Mouse (Mus musculus) liver, postnatal 0 days (tissue): ENCODE measurements around the gene Prdm12. TPM values are rescaled to one million over a fixed set of nuclear protein-coding genes. Genes with fewer than 3 reads are reported as not detected.

Experiments
- ATAC-seq: fragments of 200-750 bp; cut with Nextera tagmentation; 2 replicates; pipeline ENCODE4 v1.8.0; 2017; ENCODE audit warnings: mild to moderate bottlenecking, moderate library complexity
- DNase-seq: peaks from one replicate; pipeline ENCODE4 v3.0.0-alpha.2; 2016
- H3K27ac ChIP-seq: fragments of 300-500 bp; sonication (generic); 2 replicates; pipeline ENCODE4 v1.5.1; 2014; ENCODE audit warnings: antibody characterized with exemption, moderate library complexity, mild to moderate bottlenecking, low read depth
- H3K27me3 ChIP-seq: fragments of 300-500 bp; sonication (generic); 2 replicates; pipeline ENCODE4 v1.6.1; 2014; ENCODE audit warnings: low read length, control low read depth, mixed read lengths; ENCODE audit not compliant: insufficient read depth
- H3K36me3 ChIP-seq: fragments of 300-500 bp; sonication (generic); replicated peaks from 2 replicates; pipeline ENCODE4 v1.6.1; 2014; ENCODE audit warnings: mild to moderate bottlenecking, control low read depth, low read length, moderate library complexity, mixed read lengths; ENCODE audit not compliant: insufficient read depth
- H3K4me1 ChIP-seq: fragments of 300-500 bp; sonication (generic); 2 replicates; pipeline ENCODE4 v1.6.1; 2014; ENCODE audit warnings: antibody characterized with exemption, mild to moderate bottlenecking, control low read depth; ENCODE audit not compliant: insufficient read depth
- H3K4me2 ChIP-seq: fragments of 300-500 bp; sonication (generic); 2 replicates; pipeline ENCODE4 v1.6.1; 2014; ENCODE audit warnings: low read depth, mild to moderate bottlenecking, low read length, moderate library complexity, mixed read lengths
- H3K4me3 ChIP-seq: fragments of 300-500 bp; sonication (generic); 2 replicates; pipeline ENCODE4 v1.5.1; 2014; ENCODE audit warnings: low read depth, low read length
- H3K9ac ChIP-seq: fragments of 300-500 bp; sonication (generic); replicated peaks from 2 replicates; pipeline ENCODE4 v1.6.1; 2014; ENCODE audit warnings: mild to moderate bottlenecking, moderate library complexity
- H3K9me3 ChIP-seq: fragments of 300-500 bp; sonication (generic); 2 replicates; pipeline ENCODE4 v1.6.1; 2016; ENCODE audit warnings: mild to moderate bottlenecking, control low read depth, low read length, mixed read lengths
- CTCF ChIP-seq: sonication (generic); IDR thresholded peaks from 2 replicates; pipeline ENCODE4 v1.5.1; 2016; ENCODE audit warnings: antibody characterized with exemption, low read depth
- EP300 ChIP-seq: IDR thresholded peaks from 2 replicates; pipeline ENCODE4 v1.6.1; 2016; ENCODE audit warnings: antibody characterized with exemption, low read depth, mild to moderate bottlenecking
- WGBS: fragments of 180-500 bp; shearing (Covaris S2); extraction: QIAGEN DNeasy Blood & Tissue Kit; methylation state at CpG from one replicate; pipeline ENCODE4 v1.1.7; 2014; ENCODE audit not compliant: insufficient replicate concordance; 5-methylcytosine and 5-hydroxymethylcytosine counted together
- polyA plus RNA-seq: library from polyadenylated mRNA; unstranded; fragments of >200 nt; fragmentation: Nextera tagmentation; extraction: Ambion mirVana; gene quantifications from 2 replicates; pipeline ENCODE4 v1.2.1, GENCODE M21; 2015

Prdm12 gene
- polyA plus RNA-seq, 1 experiment from 2014 or later, result not detected

DNA sequence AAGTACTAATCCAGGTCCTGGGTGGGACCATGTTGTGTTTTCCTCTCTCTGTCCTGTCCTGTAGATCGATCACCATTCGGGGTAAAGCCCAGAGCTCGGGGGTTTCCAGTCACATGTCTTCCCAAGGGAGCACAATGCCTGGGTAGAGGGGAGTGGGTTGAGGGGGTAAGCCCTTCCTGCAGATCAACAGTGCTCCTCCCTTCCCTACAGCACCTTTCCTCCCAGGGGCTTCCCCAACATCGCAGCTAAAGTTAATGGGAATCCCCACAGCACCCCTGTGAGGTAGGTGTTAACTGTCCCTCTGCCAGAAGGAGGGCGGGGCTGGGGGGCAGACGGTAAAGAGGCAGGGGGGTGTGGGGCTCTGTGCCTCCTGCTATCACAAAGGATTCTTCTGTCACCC, 27.2 kb upstream of the Prdm12 start:
- WGBS, result 80% methylated on average over 6 of the region's 6 CpGs
- no peak for DNase-seq
- no peaks in the 10 kb centered on the region for H3K9me3 ChIP-seq
- H3K4me1 ChIP-seq, result no peaks in the 10 kb centered on the region
- H3K9ac ChIP-seq, result no peak overlapping the region
- ATAC-seq, result no peak
- H3K36me3 ChIP-seq, result peaks cover 71% of the 10 kb centered on the region
- H3K4me2 ChIP-seq, result no peak overlapping the region
- TF ChIP-seq EP300 (no peak), CTCF (no peak)
- no peak overlapping the region for H3K27ac ChIP-seq
- no peak overlapping the region for H3K4me3 ChIP-seq
- H3K27me3 ChIP-seq, result no peaks in the 10 kb centered on the region

DNA sequence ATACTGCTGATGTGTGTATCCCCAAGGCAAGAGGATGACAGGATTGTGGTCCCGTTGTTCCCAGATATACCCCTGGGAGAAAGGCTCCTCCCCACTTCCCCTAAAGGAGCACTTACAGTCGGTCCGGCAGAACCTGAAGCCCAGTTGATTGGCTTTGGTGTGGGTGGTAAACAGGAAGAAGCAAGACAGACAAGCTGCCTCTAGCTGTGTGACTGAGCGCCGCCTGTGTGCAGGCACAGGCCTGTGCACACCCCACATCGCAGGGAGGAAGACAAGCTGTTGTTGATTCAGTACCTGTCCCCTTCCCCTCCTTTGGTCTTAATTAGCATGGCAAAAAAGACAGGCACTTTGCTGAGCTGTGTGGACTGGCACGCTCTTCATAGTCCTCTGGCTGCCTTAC, 26.1 kb upstream of the Prdm12 start:
- H3K4me1 ChIP-seq, result no peaks in the 10 kb centered on the region
- WGBS, result 82% methylated on average over 7 of the region's 7 CpGs
- TF ChIP-seq EP300, result no peak
- TF ChIP-seq CTCF, result no peak
- DNase-seq, result no peak
- H3K27me3 ChIP-seq, result no peaks in the 10 kb centered on the region
- H3K9me3 ChIP-seq, result no peaks in the 10 kb centered on the region
- H3K36me3 ChIP-seq, result peaks cover 62% of the 10 kb centered on the region
- H3K27ac ChIP-seq, result no peak overlapping the region
- no peak overlapping the region for H3K4me3 ChIP-seq
- H3K9ac ChIP-seq, result no peak overlapping the region
- no peak for ATAC-seq
- no peak overlapping the region for H3K4me2 ChIP-seq

DNA sequence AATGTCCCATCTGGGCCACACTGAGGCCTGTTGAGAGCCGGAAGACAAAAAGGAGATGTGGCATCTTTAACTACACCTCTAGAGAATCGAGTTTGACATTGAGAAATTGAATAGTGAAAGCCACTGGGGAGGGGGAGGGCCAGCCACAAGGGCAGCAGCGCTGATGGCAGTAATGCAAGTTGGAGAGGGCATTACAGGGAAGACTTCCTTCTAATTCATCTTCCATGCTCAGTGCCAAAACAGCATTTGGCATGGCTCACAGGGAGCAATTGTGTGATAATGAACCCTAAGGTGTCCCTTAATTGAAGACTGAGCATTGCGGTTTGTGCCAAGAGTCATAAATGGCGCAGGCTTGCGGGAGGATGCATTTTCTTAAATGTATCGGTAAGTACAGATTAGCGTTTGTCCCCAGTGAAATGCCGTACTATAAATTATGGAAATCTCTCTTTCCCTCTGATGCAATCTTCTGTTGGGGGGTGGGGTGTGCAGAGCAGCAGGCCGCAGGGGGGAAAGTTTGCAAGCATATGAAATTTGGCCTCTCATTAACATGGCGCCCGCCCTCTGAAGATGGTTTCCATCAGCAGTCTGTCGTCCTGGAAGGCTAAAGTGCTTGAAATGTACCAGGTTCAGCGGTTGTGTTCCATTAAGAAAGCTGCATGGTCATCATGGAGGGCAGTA, 21.2 kb upstream of the Prdm12 start:
- no peaks in the 10 kb centered on the region for H3K4me1 ChIP-seq
- no peak overlapping the region for H3K27ac ChIP-seq
- no peaks in the 10 kb centered on the region for H3K9me3 ChIP-seq
- DNase-seq (no peak), ATAC-seq (no peak)
- H3K4me2 ChIP-seq, result no peak overlapping the region
- TF ChIP-seq CTCF (no peak), EP300 (no peak)
- no peak overlapping the region for H3K4me3 ChIP-seq
- H3K27me3 ChIP-seq, result no peaks in the 10 kb centered on the region
- WGBS, result 79% methylated on average over 14 of the region's 14 CpGs
- H3K36me3 ChIP-seq, result peaks cover 20% of the 10 kb centered on the region
- H3K9ac ChIP-seq, result no peak overlapping the region

DNA sequence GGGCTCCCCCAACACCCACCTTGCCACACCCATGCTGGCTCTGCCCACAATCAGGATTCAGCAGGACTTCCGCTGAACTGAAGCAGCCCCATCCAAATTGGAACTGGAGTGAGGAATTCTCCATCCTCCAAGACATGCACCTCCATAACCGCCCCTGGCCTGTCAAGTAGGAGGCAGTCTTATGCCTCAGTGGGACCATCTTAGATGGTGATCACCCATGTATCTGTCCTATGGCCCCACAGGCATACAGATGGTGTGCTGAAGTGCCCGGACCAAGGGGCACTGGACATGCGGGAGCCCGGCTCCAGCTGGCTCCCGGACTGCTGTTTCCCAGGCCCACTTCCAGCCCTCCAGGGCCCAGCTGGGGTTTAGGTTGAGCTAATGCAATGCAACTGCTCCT, 20.6 kb upstream of the Prdm12 start:
- DNase-seq (no peak), ATAC-seq (no peak)
- no peaks in the 10 kb centered on the region for H3K4me1 ChIP-seq
- H3K27ac ChIP-seq, result no peak overlapping the region
- H3K4me2 ChIP-seq, result no peak overlapping the region
- WGBS, result 83% methylated on average over 6 of the region's 6 CpGs
- no peaks in the 10 kb centered on the region for H3K27me3 ChIP-seq
- TF ChIP-seq EP300, result no peak
- no peak for TF ChIP-seq CTCF
- no peak overlapping the region for H3K9ac ChIP-seq
- no peaks in the 10 kb centered on the region for H3K9me3 ChIP-seq
- H3K4me3 ChIP-seq, result no peak overlapping the region
- peaks cover 14% of the 10 kb centered on the region for H3K36me3 ChIP-seq

DNA sequence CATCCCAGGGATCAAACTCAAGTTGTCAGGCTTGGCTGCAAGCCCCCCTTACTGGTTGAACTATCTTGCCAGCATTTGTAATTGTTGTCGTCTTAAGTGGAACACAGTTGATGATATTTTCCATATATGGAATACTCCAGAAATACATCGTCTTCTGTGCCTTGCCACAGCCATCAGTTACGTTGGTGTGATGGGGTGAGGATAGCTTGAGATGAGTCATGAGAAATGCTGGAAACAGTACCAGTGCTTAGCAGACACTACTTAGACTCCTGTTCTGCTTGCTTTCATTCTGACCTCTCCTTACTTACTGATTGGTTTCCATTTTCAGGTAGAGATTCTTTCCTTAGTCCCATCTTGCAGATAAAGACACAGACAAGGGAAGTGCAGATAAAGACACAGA, 6.3 kb upstream of the Prdm12 start:
- Histone ChIP-seq H3K4me3 (no peak overlapping the region), H3K9ac (no peak overlapping the region), H3K27ac (no peak overlapping the region), H3K36me3 (no peaks in the 10 kb centered on the region), H3K4me1 (no peaks in the 10 kb centered on the region), H3K9me3 (no peaks in the 10 kb centered on the region), H3K4me2 (no peak overlapping the region), H3K27me3 (peaks cover 77% of the 10 kb centered on the region)
- no peak for TF ChIP-seq EP300
- no peak for TF ChIP-seq CTCF
- no peak for DNase-seq
- 42% methylated on average over 3 of the region's 3 CpGs for WGBS
- ATAC-seq, result no peak

DNA sequence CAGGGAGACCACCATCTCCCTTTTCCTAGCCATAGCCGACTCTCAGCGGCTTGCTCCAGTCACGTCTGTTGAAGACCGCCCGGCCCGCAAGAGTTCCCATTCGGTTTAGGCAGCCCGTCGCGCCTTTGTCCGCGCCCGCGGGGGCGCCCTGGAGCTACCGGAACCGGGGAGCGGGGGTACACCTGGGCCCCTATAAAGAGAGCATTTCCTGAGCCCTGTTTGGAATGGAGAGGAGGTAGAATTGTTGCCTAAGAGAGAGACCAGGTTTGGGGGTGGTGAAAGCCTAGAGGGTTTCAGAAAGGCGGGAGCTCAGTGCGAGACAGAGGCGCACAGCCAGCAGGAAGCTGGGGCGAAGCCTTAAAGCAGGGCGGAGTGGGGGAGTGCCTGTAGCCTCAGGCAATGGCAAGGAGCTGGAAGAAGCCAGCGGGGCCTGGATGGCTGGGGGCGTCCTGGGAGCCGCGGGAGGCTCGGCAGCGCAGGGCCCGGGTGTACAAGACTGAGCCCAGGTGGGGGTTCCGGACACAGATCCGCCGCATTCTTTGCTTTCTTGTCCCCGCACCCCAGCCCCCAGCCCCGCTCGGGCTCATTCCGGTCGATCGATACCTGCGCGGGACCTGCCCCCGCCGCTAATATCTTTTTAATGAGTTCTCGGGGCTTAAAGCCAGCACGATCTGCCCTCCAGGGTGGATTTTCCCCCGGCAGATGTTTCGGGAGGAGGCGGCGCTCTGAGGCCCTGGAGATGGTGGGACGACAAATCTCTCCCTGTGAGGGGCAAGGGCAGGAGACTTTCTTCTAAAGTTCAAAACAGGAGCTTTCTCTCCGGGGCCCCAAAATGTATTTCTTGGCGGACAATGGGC, 4.3 kb upstream of the Prdm12 start:
- no peak overlapping the region; the same call in 1 of the 2 replicates for H3K4me2 ChIP-seq
- no peak for DNase-seq
- no peak overlapping the region for H3K4me3 ChIP-seq
- WGBS, result 3% methylated on average over 52 of the region's 52 CpGs
- H3K9ac ChIP-seq, result no peak overlapping the region
- no peaks in the 10 kb centered on the region for H3K9me3 ChIP-seq
- ATAC-seq, result no peak
- H3K27ac ChIP-seq, result no peak overlapping the region
- TF ChIP-seq CTCF (no peak), EP300 (no peak)
- H3K27me3 ChIP-seq, result peaks cover 92% of the 10 kb centered on the region
- H3K4me1 ChIP-seq, result no peaks in the 10 kb centered on the region
- H3K36me3 ChIP-seq, result no peaks in the 10 kb centered on the region
